Mouse (Mus musculus): ENCODE data around the gene Zswim3. TPM values are rescaled to one million over a fixed set of nuclear protein-coding genes. Genes with fewer than 3 reads are reported as not detected.
"Not testable (repeated sequence)": the region's sequence is repeated elsewhere in the genome, so short reads cannot be mapped to it uniquely, and the experiment has no call there.

The Zswim3 gene
- total RNA-seq, 2 experiments from 2014 or later, result 8.2 to 8.6 TPM

- DNase-seq, result no peak
Measured at GRCm38 (mm10) chr2:164781876-164782275, 23.0 kb upstream of the Zswim3 start.

DNA sequence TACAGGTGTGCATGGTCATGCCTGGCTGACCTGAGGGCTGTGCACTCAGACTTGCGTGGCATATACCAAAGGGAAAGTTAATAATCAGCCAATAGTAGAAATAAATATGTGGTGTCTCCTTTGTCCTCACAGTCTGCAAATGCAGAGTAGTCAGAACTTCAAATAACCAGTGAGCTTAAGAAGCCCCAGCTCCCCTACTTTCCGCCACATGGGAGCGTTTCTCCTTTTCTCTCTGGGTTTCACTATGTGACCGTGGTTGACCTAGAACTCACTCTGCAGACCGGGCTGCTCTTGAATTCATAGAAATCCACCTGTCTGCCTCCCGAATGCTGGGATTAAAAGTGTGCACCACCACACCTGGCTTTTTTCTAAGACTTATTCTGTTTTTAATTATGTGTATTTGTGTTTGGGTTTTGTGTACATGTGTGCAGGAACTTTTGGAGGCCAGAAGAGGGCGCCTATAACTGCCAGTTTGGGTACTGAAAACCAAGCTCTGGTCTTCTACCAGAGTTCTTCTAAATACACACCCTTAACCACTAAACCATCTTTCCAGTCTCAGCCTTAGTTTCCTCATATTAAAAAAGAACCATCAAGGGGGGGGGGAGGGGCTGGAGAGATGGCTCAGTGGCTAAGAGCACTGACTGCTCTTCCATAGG, 20.8 kb upstream of the Zswim3 start:
- no peak for DNase-seq

- DNase-seq, result no peak
Measured at GRCm38 (mm10) chr2:164784869-164785420, 20.0 kb upstream of the Zswim3 start.

DNA sequence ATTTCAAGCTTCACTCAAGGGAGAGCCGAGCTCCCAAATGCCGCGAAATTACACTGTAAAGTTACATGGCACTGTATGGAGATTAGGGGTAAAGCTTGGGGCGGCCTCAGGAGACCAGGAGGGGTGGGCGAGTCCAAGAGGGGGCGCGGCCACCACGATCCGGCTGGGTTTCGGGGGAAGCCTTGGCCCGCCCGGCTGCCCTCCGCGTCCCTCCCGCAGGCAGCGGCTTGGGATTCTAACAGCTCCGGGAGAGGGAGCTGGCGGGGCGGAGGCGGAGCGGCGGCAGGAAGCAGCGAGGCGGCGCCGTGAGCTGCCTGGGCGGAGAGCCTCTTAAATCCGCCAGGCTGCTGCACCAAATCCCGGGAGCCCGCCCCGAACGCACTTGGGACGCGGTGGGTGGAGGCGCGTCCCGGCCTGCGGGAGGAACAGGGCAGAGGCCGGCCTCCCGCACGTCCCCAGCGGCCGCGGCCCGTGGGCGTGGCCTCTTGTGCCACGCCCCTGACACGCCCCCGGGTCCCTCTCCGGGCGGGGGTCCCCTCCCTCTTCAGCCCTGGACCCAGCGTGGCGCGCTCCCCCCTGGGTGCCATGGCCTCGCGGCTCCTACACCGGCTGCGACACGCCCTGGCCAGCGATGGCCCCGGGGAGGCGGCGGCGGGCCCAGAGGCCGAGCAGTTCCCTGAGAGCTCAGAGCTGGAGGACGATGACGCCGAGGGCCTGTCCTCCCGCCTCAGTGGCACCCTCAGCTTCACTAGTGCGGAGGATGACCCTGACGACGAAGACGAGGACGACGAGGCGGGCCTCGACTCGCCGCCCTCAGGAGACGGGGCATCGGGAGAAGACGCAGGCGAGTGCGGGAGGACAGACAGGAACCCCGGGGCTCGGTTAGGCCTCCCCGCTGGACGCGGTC, 19.2 kb upstream of the Zswim3 start, which contains the start of gene Snx21:
Snx21 (plus strand) TSS at position 343 of the 907 bp plus-strand sequence.
- peak; percentile 87 to 88 for DNase-seq

GRCm38 (mm10) chr2:164786388-164786885, 18.5 kb upstream of the Zswim3 start:
- DNase-seq, result no peak

DNA sequence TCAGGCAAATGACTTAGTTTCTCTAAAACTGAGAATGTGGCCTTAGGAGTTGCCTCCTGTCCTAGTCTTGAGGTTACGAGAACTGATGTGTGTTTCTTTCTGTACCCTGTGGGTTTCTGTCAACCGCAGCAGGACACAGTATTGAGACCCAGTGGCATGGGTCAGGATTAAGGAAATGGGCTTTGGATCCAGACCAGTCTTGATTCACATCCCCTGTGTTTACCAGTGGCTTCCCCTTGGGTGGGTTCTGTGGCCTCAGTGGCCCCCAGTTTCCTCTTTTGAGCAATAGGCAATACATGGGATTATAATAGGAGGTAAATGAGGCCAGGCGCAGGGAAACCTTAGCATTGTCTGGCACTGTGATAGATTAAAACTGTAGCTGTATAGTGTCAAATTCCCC, 17.9 kb upstream of the Zswim3 start:
- no peak for DNase-seq

GRCm38 (mm10) chr2:164787779-164788178, 17.1 kb upstream of the Zswim3 start:
- DNase-seq, result no peak

- no peak for DNase-seq
Measured at GRCm38 (mm10) chr2:164788411-164788810, 16.5 kb upstream of the Zswim3 start.

DNA sequence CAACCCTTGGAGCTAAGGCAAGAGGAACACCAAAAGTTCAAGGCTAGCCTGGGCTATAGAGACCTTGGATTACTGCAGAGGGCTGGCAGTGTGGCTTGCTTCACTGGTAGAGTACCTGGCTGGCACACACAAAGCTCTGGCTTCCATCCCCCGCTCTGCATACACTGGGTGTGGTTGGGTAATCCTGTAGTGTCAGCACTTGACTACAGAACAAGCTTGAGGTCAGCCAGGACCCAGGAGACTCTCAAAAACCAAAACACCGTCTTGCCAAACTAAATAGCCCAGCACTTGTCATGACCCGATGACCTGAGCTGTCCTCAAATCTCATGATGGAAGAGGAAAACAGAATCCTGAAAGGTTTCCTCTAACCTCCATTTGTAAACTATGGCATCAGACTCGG, 14.4 kb upstream of the Zswim3 start:
- DNase-seq, result no peak

DNA sequence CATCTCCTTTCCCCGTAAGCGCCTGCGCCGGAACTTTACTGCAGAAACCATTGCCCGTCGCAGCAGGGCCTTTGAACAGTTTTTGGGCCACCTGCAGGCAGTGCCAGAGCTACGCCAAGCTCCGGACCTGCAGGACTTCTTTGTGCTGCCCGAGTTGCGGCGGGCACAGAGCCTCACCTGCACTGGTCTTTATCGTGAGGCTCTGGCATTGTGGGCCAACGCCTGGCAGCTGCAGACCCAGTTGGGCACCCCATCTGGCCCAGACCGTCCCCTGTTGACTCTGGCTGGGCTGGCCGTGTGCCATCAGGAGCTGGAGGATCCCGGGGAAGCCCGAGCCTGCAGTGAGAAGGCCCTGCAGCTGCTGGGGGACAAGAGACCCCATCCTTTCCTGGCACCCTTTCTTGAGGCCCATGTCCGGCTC, 13.0 kb upstream of the Zswim3 start:
- no peak for DNase-seq

DNA sequence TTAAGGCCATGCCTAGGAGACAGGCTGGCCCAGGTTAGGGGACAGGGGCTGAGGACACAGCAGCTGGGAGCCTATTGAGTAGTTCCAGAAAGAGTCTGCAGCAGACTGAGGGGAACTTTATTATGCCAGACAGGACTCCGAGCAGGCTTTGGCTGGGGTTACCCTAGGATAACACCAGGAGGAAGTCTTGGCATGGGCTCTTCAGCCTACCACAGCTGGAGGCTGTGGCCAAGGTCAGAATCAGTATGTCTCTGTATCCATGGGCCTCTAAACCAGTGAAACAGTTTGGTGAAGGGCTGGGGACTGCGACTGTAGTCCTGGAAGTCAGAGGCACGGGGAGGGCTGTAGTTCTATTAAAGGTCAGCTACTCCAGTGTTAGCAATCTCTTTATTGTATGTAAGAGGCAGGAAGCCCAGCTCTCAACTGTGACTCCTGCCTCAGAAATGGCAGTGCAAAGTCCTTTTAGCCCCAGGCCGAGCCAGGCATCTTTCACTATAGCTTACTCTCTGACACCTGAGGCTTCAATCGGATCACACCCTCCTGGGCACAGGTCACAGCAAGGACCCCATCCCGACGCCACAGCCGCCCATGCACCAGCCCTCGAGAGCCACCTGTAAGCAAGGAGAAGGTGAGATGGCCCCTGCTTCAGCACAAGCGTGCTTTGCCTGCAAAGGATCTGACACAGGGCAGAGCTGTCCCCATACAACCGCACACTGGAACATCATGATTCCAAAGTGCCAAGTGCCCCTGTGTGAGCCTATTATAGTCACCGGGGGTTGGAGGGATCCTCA, 12.3 kb upstream of the Zswim3 start:
- no peak for DNase-seq

DNA sequence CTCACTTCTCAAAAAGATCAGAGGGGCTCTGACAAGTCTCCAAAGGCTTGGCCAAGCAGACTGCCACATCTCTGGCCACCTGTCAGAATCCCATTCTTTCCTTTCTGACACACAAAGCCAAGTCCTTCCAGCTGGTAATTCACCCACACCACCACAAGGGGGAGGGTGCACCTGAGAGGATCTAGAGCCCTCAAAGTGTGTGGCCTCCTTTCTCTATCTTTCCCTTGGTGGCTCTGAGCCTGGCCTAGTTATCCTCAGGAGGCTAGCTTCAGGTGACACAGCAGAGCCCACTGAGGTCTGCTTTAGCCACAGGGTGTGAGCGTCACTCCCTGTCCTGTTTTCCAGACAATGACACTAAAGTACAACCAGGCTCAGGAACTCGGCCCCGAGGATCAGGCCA, 11.7 kb upstream of the Zswim3 start:
- DNase-seq, result no peak

GRCm38 (mm10) chr2:164793772-164794171, 11.1 kb upstream of the Zswim3 start:
- DNase-seq, result no peak

DNA sequence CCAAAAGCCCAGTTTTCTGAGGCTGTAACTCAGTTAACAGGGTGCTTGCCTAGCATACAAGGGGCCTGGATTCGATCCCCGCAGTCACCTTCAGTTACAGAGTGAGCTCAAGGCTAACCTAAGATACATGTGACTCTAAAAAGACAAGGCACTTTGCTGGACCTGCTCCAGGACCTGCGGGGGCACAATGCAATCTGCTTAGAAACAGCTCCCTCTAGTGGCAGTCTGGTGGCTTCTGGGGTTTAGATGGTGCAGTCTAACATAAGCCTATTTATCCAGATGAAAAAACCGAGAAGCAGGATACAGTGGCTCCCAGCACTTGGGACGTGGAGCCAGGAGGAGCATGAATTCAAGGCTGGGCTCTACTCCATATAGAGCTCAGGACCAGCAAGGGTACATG, 10.6 kb upstream of the Zswim3 start:
- peak; percentile 74 to 81 for DNase-seq

GRCm38 (mm10) chr2:164795868-164796267, 9.0 kb upstream of the Zswim3 start:
- no peak for DNase-seq

GRCm38 (mm10) chr2:164798554-164798953, 6.3 kb upstream of the Zswim3 start:
- DNase-seq, result not testable (repeated sequence)

DNA sequence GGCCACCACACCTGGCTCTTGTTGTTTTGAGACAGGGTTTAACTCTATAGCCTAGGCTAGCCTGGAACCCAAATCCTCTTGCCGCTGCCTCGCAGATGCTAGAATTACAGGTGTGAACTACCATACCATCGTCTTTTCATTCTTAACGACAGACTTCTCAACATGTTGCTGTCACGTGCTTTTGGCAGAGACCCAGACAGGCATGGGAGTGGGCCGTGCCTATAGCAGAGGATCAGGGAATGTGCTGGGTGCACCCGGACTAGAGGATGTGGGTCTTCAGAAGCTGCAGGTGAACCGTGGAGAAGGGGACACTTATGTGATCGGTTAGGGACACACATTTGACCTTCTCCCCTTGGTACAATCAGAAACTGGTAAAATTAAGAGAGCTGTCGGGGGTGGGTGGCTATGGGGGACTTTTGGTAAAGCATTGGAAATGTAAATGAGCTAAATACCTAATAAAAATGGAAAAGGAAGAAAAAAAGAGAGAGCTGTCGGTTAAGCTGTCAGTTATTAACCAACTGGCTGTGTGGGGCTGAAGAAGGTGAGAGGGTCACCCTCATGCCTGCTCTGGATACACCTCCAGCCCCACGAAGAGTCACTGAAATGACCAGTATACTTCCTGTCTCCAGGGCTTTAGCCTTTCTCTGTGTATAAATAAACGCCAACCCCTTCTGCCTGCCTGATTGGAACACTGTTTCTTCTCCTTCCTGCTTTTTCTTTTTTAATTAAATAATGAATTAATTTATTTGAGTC, 4.5 kb upstream of the Zswim3 start:
- no peak for DNase-seq

DNA sequence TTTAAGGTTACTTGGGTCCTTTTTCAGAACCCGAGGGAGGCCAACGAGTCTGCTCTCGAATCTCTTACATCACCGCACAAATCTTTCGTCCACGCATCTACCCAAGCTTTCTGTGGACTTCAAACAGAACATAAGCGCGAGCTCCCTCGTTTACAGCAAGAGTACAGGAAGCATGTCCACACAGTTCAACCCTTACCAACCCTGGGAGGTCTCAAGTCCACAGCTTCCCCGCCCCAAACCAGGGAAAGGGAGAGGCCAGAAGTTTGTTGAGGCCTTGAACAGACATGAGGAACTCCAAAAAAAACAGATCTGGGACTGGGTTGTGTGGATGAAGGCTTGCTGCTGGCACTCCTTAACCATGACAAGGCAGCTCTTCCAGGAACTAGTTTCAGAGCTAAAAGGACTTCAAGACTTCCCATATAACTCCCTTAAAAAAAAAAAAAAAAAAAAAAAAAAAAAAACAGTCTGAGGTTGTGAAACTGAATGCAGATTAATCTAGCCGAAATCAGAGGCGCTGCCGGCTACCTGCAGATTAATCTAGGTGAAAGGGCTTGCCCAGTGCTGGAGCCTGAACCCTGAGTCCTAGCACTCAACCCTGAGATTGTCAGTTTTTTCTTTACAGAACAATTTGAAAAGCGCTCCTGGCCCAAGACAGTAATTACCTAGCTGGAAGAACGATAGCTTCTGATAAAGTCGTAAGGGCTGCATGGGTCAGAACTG, 1.5 kb upstream of the Zswim3 start:
- DNase-seq, result no peak

DNA sequence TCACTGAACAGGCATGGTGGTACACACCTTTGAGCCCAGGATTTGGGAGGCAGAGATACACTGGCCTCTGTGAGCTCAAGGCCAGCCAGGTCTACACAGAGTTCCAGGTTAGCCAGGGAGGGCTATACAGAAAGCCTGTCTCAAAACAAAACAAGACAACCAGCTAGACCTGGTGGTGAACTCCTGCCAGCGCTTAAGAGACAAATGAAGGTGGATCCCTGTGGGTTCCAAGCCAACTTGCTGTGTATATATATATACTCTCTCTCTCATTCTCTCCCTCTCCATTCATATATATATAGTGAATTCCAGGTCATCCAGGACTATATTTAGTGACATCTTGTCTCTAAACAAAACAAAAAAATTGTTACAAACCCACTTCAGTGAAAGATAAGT, 981 bp upstream of the Zswim3 start:
- DNase-seq, result no peak

DNA sequence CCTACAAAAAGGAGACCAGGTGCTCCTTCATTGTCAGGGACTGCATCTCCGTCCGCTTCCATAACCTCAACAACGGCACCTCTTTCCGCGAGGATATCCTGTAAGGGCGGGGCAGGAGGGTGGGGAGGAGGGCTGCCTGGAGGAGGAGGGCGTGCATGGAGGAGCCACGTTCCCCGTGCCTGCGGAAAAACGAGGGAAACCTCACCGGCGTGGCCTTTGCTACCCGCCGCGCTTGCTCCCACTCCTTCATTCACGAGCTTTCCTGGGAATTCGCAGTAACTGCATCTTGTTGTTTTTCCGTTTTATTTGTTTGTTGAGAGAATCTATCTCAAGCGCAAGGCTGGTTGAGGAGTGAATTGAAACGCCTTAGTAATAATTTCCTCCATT, 427 bp downstream of the Zswim3 start:
- no peak for DNase-seq

GRCm38 (mm10) chr2:164806614-164807013, 1.7 kb downstream of the Zswim3 start:
- no peak for DNase-seq

Measured in layer of hippocampus, postnatal 36 days (tissue).